Mouse (Mus musculus): ENCODE measurements around the gene Tbc1d10c. TPM values are rescaled to one million over a fixed set of nuclear protein-coding genes. Genes with fewer than 3 reads are reported as not detected.

Tbc1d10c gene
- total and polyA plus RNA-seq, 3 experiments, result 43.5 to 58.5 (median 46.3) TPM

GRCm38 (mm10) chr19:4196048-4196447 is 5.0 kb upstream of the Tbc1d10c start:
- Histone ChIP-seq H3K27me3 (replicated peaks) (no peaks in the 10 kb centered on the region), H3K4me2 (ENCODE audit: insufficient read depth, low read depth, poor library complexity, severe bottlenecking) (no peak overlapping the region), H3K4me1 (ENCODE audit: control insufficient read depth in 1 of 2, insufficient read depth in 2 of 2) (peaks cover 11 to 68% of the 10 kb centered on the region in 2 experiments), H3K27ac (ENCODE audit: insufficient read depth, low read depth) (no peak overlapping the region), H3K9ac (ENCODE audit: insufficient read depth, low read depth) (no peak overlapping the region), H3K9me3 (replicated peaks; ENCODE audit: low read length) (no peaks in the 10 kb centered on the region), H3K4me3 (replicated peaks in 1 of 3; ENCODE audit: low read depth in 2 of 3, low read length in 2 of 3, poor library complexity in 1 of 3) (no peak overlapping the region), H3K36me3 (replicated peaks in 1 of 2; ENCODE audit: control insufficient read depth in 1 of 2, insufficient read depth in 1 of 2, low read length in 1 of 2) (peaks cover 56 to 76% of the 10 kb centered on the region in 2 experiments), H3K79me2 (replicated peaks; ENCODE audit: control insufficient read depth, extremely low read depth, insufficient read depth, poor library complexity, severe bottlenecking) (peaks cover 35% of the 10 kb centered on the region)
- DNase-seq (ENCODE audit: extremely low read depth), result no peak
- TF ChIP-seq MEF2A (IDR thresholded peaks at IDR 0.05; ENCODE audit: borderline replicate concordance, low read depth, low read length) (no peak), NRF1 (IDR thresholded peaks at IDR 0.05; ENCODE audit: low read depth, low read length) (no peak), RAD21 (IDR thresholded peaks at IDR 0.05; ENCODE audit: low read depth, low read length) (no peak), IRF4 (IDR thresholded peaks at IDR 0.05; ENCODE audit: low read depth, low read length) (no peak), JUND (conservative IDR thresholded peaks at IDR 0.05; ENCODE audit: low read depth, low read length) (no peak), GABPA (IDR thresholded peaks at IDR 0.05; ENCODE audit: insufficient replicate concordance, low read depth, low read length) (no peak), USF2 (conservative IDR thresholded peaks at IDR 0.05; ENCODE audit: low read depth, low read length) (no peak), CTCF (conservative IDR thresholded peaks at IDR 0.05 in 1 of 2, IDR thresholded peaks at IDR 0.05 in 1 of 2; ENCODE audit: low read depth in 2 of 2, low read length in 2 of 2) (no peak), UBTF (IDR thresholded peaks at IDR 0.05; ENCODE audit: low read depth, low read length) (no peak), TBP (conservative IDR thresholded peaks at IDR 0.05; ENCODE audit: low read depth, low read length) (no peak), TCF12 (IDR thresholded peaks at IDR 0.05; ENCODE audit: low read depth, low read length) (no peak), MXI1 (IDR thresholded peaks at IDR 0.05; ENCODE audit: low read depth, low read length) (no peak)
- dilution Hi-C loops (cut with MboI; ENCODE audit: extremely low pct_ligation_motif_present, extremely low pct_unique_long_range_greater_than_20kb, low sequenced_read_pairs) (no loop called here), in situ Hi-C loops (cut with MboI; ENCODE audit: low pct_ligation_motif_present, low pct_unique_long_range_greater_than_20kb, low sequenced_read_pairs) (no loop called here)

GRCm38 (mm10) chr19:4194776-4195650 is 3.9 kb upstream of the Tbc1d10c start:
- in situ Hi-C loops (cut with MboI; ENCODE audit: low pct_ligation_motif_present, low pct_unique_long_range_greater_than_20kb, low sequenced_read_pairs), result no loop called here
- Histone ChIP-seq H3K36me3 (replicated peaks in 1 of 2; ENCODE audit: control insufficient read depth in 1 of 2, insufficient read depth in 1 of 2, low read length in 1 of 2) (peaks cover 51 to 70% of the 10 kb centered on the region in 2 experiments), H3K9ac (ENCODE audit: insufficient read depth, low read depth) (no peak overlapping the region), H3K27ac (ENCODE audit: insufficient read depth, low read depth) (no peak overlapping the region), H3K27me3 (replicated peaks) (no peaks in the 10 kb centered on the region), H3K9me3 (replicated peaks; ENCODE audit: low read length) (no peaks in the 10 kb centered on the region), H3K4me2 (ENCODE audit: insufficient read depth, low read depth, poor library complexity, severe bottlenecking) (no peak overlapping the region), H3K4me1 (ENCODE audit: control insufficient read depth in 1 of 2, insufficient read depth in 2 of 2) (peaks cover 6 to 60% of the 10 kb centered on the region in 2 experiments), H3K79me2 (replicated peaks; ENCODE audit: control insufficient read depth, extremely low read depth, insufficient read depth, poor library complexity, severe bottlenecking) (peaks cover 29% of the 10 kb centered on the region), H3K4me3 (replicated peaks in 1 of 3; ENCODE audit: low read depth in 2 of 3, low read length in 2 of 3, poor library complexity in 1 of 3) (no peak overlapping the region)
- TF ChIP-seq JUN (IDR thresholded peaks at IDR 0.05; ENCODE audit: insufficient read depth, low read depth, low read length) (no peak), ZMIZ1 (IDR thresholded peaks at IDR 0.05; ENCODE audit: low read depth, low read length) (peak; percentile 63), POLR2A (IDR thresholded peaks at IDR 0.05; ENCODE audit: low read depth, low read length) (0 out of 2 replicates have a peak, but pooled peaks have one; percentile 22)
- DNase-seq (ENCODE audit: extremely low read depth), result no peak
- dilution Hi-C loops (cut with MboI; ENCODE audit: extremely low pct_ligation_motif_present, extremely low pct_unique_long_range_greater_than_20kb, low sequenced_read_pairs), result no loop called here
